17 mouse cellular contexts compared by ENCODE assay signal in the genomic region with DNA sequence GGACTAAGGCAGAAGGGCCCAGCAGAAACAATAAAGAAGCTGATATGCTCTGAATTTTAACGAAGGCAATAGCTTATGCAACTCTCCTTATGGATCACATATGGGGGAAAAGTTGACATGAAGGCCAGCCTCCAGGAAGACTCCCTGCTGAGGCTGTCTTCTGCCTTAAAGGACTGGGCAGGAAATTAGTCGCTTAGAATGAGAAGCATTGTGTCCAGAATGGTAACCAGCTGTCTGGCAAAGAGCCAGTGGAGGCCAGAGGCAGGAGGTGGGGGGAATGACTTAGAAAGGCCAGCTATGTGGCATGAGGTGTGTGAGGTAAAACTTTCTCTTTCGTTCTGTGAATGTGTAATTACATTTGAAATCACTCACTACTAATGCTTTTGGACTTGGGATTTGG.
DNase-seq lines count a peak whose midpoint lies in the region; ATAC-seq and TF ChIP-seq lines count a peak whose summit lies in the region.
"Had no signal": no experiment of that assay in that cellular context is flagged by ENCODE, and none has a peak within 500 bp of the region (broad histone marks: within the 10 kb centered on the region; RNA-seq: fewer than 3 reads in every experiment).

No protein-coding gene starts in this region.

- peak; percentile 12 for DNase-seq in left cerebral cortex, postnatal 4 days
- DNase-seq in left cerebral cortex, adult 2 months (ENCODE audit: extremely low spot score in 1 of 2, low spot score in 2 of 2) = no peak
- DNase-seq in embryo, embryonic 10 days (ENCODE audit: low spot score) = peak; percentile 55
- peak; percentile 51 for DNase-seq in embryonic facial prominence, embryonic 11.5 days (ENCODE audit: low spot score)
- peak; percentile 83 for DNase-seq in mesoderm, embryonic 11.5 days (ENCODE audit: low read depth, low spot score)
- DNase-seq in natural killer cell, adult 2 months (ENCODE audit: low spot score in 2 of 2) = no peak
- DNase-seq: cerebellum, adult 8-10 months; gastrocnemius, postnatal 14 days; heart, adult 2 months; kidney, postnatal 36 days; liver, embryonic 13.5 days; right cerebral cortex, adult 18-20 months; thymus, postnatal 36 days had no signal

- TF ChIP-seq CTCF in left cerebral cortex, adult 2 months (IDR thresholded peaks at IDR 0.05) = no peak
- no peak for TF ChIP-seq CTCF in intestine, postnatal 0 days (IDR thresholded peaks at IDR 0.05; ENCODE audit: low read depth)

- no peak overlapping the region for H3K4me3 ChIP-seq in left cerebral cortex, adult 2 months
- H3K4me3 ChIP-seq in embryonic facial prominence, embryonic 11.5 days (ENCODE audit: low read depth, low read length) = no peak overlapping the region
- no peak overlapping the region for H3K4me3 ChIP-seq in intestine, postnatal 0 days (ENCODE audit: low read depth, low read length)
- H3K4me3 ChIP-seq: heart, adult 2 months; heart, embryonic 15.5 days; hindbrain, embryonic 12.5 days; liver, embryonic 13.5 days had no signal

- H3K27ac ChIP-seq in left cerebral cortex, adult 2 months = no peak overlapping the region
- no peak overlapping the region for H3K27ac ChIP-seq in embryonic facial prominence, embryonic 11.5 days (replicated peaks; ENCODE audit: low read depth, low read length)
- no peak overlapping the region for H3K27ac ChIP-seq in intestine, postnatal 0 days (ENCODE audit: low read depth, low read length)
- H3K27ac ChIP-seq: heart, adult 2 months; heart, embryonic 15.5 days; hindbrain, embryonic 12.5 days; liver, embryonic 13.5 days had no signal

- no peaks in the 10 kb centered on the region for H3K4me1 ChIP-seq in embryonic facial prominence, embryonic 11.5 days (ENCODE audit: control insufficient read depth, insufficient read depth, low read length)
- no peaks in the 10 kb centered on the region for H3K4me1 ChIP-seq in intestine, postnatal 0 days (replicated peaks; ENCODE audit: control insufficient read depth, insufficient read depth, low read length)
- H3K4me1 ChIP-seq: heart, embryonic 15.5 days; liver, embryonic 13.5 days had no signal

- ATAC-seq in embryonic facial prominence, embryonic 11.5 days (replicated peaks; ENCODE audit: insufficient number of reproducible peaks, low FRiP score, low TSS enrichment, low read depth) = no peak
- no peak for ATAC-seq in intestine, postnatal 0 days
- ATAC-seq: intestine, embryonic 16.5 days had no signal

- WGBS in embryonic facial prominence, embryonic 11.5 days = 26% methylated on average over 3 of the region's 3 CpGs
- WGBS in intestine, postnatal 0 days = 56% methylated on average over 3 of the region's 3 CpGs

- H3K4me2 ChIP-seq in embryonic facial prominence, embryonic 11.5 days (ENCODE audit: low read depth, low read length) = no peak overlapping the region
- H3K4me2 ChIP-seq in intestine, postnatal 0 days (replicated peaks; ENCODE audit: low read depth) = no peak overlapping the region
- H3K4me2 ChIP-seq: heart, embryonic 15.5 days; hindbrain, embryonic 12.5 days; liver, embryonic 13.5 days had no signal

- no peaks in the 10 kb centered on the region for H3K36me3 ChIP-seq in embryonic facial prominence, embryonic 11.5 days (replicated peaks; ENCODE audit: control insufficient read depth, insufficient read depth, low read depth, low read length)
- no peaks in the 10 kb centered on the region for H3K36me3 ChIP-seq in intestine, postnatal 0 days (ENCODE audit: control insufficient read depth, insufficient read depth)
- H3K36me3 ChIP-seq: heart, embryonic 15.5 days; hindbrain, embryonic 12.5 days; liver, embryonic 13.5 days had no signal

- H3K27me3 ChIP-seq in embryonic facial prominence, embryonic 11.5 days (ENCODE audit: control insufficient read depth, insufficient read depth, low read length) = no peaks in the 10 kb centered on the region
- H3K27me3 ChIP-seq in intestine, postnatal 0 days (replicated peaks; ENCODE audit: control insufficient read depth, insufficient read depth, low read length) = no peaks in the 10 kb centered on the region
- H3K27me3 ChIP-seq: heart, embryonic 15.5 days; hindbrain, embryonic 12.5 days; liver, embryonic 13.5 days had no signal

- no peaks in the 10 kb centered on the region for H3K9me3 ChIP-seq in embryonic facial prominence, embryonic 11.5 days (replicated peaks; ENCODE audit: control insufficient read depth, low read length)
- H3K9me3 ChIP-seq in intestine, postnatal 0 days (ENCODE audit: control insufficient read depth) = no peaks in the 10 kb centered on the region
- H3K9me3 ChIP-seq: heart, embryonic 15.5 days; hindbrain, embryonic 12.5 days had no signal

- intact Hi-C loops in left cerebral cortex, postnatal 4 days (cut with DNase I) = no loop called here
- intact Hi-C loops in left cerebral cortex, adult 2 months (cut with DNase I) = no loop called here

- no peak overlapping the region for H3K9ac ChIP-seq in embryonic facial prominence, embryonic 11.5 days (replicated peaks; ENCODE audit: low read length)
- H3K9ac ChIP-seq in intestine, postnatal 0 days (ENCODE audit: low read depth, low read length) = no peak overlapping the region
- H3K9ac ChIP-seq: heart, embryonic 15.5 days; hindbrain, embryonic 12.5 days; liver, embryonic 13.5 days had no signal

Comparison
In these comparisons a context has a peak if more than half of its experiments do, and no peak if none do; other contexts are left out.
1. DNase-seq: peak in left cerebral cortex, postnatal 4 days (single experiment), embryo, embryonic 10 days (single experiment), embryonic facial prominence, embryonic 11.5 days (single experiment) and mesoderm, embryonic 11.5 days (single experiment); none in left cerebral cortex, adult 2 months (0 of 2) and natural killer cell, adult 2 months (0 of 2).